Mouse (Mus musculus) testis, adult 2 months (tissue): ENCODE measurements around the gene Brca2. TPM values are rescaled to one million over a fixed set of nuclear protein-coding genes. Genes with fewer than 3 reads are reported as not detected.

Experiments
- H3K27ac ChIP-seq: fragments of 200-500 bp; 2 replicates; pipeline ENCODE4 v1.5.1; 2012; ENCODE audit warnings: low read depth, low read length; ENCODE audit not compliant: control insufficient read depth, insufficient read depth
- H3K27me3 ChIP-seq: fragments of 200-500 bp; 2 replicates; pipeline ENCODE4 v1.6.1; 2012; ENCODE audit warnings: mild to moderate bottlenecking, low read length, moderate library complexity; ENCODE audit not compliant: control insufficient read depth, insufficient read depth
- H3K36me3 ChIP-seq: fragments of 200-500 bp; 2 replicates; pipeline ENCODE4 v1.6.1; 2012; ENCODE audit warnings: mild to moderate bottlenecking, low read length; ENCODE audit not compliant: control insufficient read depth, insufficient read depth
- H3K4me1 ChIP-seq: fragments of 200-500 bp; 2 replicates; pipeline ENCODE4 v1.6.1; 2012; ENCODE audit warnings: low read length; ENCODE audit not compliant: control insufficient read depth, insufficient read depth
- H3K4me3 ChIP-seq: fragments of 200-500 bp; 2 replicates; pipeline ENCODE4 v1.5.1; 2012; ENCODE audit warnings: low read depth, mild to moderate bottlenecking, low read length, moderate library complexity, mixed read lengths; ENCODE audit not compliant: control insufficient read depth
- CTCF ChIP-seq: fragments of 200-500 bp; IDR thresholded peaks from 2 replicates; pipeline ENCODE4 v1.5.1; 2012; ENCODE audit warnings: low read depth, mild to moderate bottlenecking, inconsistent platforms, low read length, moderate library complexity; ENCODE audit not compliant: control insufficient read depth, insufficient read depth, insufficient replicate concordance
- POLR2A ChIP-seq: fragments of 200-500 bp; IDR thresholded peaks from 2 replicates; pipeline ENCODE4 v1.6.1; 2012; ENCODE audit warnings: low read depth, mild to moderate bottlenecking, inconsistent platforms, low read length, moderate library complexity; ENCODE audit not compliant: control insufficient read depth
- polyA plus RNA-seq: library from polyadenylated mRNA; depleted of rRNA; stranded (reverse); fragments of >200 nt; gene quantifications from 2 replicates; pipeline ENCODE4 v1.2.3, GENCODE M21; 2012; rRNA removed

Gene Brca2
- polyA plus RNA-seq, 1 experiment = 27.9 TPM

- H3K4me1 ChIP-seq = no peaks in the 10 kb centered on the region
- H3K27me3 ChIP-seq = no peaks in the 10 kb centered on the region
- H3K27ac ChIP-seq = no peak overlapping the region
- no peaks in the 10 kb centered on the region for H3K36me3 ChIP-seq
- no peak overlapping the region for H3K4me3 ChIP-seq
- TF ChIP-seq CTCF = no peak
- no peak for TF ChIP-seq POLR2A
Measured at GRCm38 (mm10) chr5:150611697-150612096, 89.3 kb downstream of the Brca2 start.

- no peak overlapping the region for H3K27ac ChIP-seq
- no peaks in the 10 kb centered on the region for H3K4me1 ChIP-seq
- TF ChIP-seq CTCF (no peak), POLR2A (no peak)
- H3K4me3 ChIP-seq = no peak overlapping the region
- no peaks in the 10 kb centered on the region for H3K27me3 ChIP-seq
- no peaks in the 10 kb centered on the region for H3K36me3 ChIP-seq
Measured at GRCm38 (mm10) chr5:150614054-150614453, 91.6 kb downstream of the Brca2 start.

GRCm38 (mm10) chr5:150616216-150616615 lies 93.8 kb downstream of the Brca2 start:
- Histone ChIP-seq H3K36me3 (no peaks in the 10 kb centered on the region), H3K4me1 (no peaks in the 10 kb centered on the region), H3K27me3 (no peaks in the 10 kb centered on the region), H3K27ac (no peak overlapping the region), H3K4me3 (no peak overlapping the region)
- no peak for TF ChIP-seq CTCF
- TF ChIP-seq POLR2A = no peak

GRCm38 (mm10) chr5:150616731-150617130 lies 94.3 kb downstream of the Brca2 start:
- Histone ChIP-seq H3K27me3 (no peaks in the 10 kb centered on the region), H3K27ac (no peak overlapping the region), H3K36me3 (no peaks in the 10 kb centered on the region), H3K4me3 (no peak overlapping the region), H3K4me1 (no peaks in the 10 kb centered on the region)
- no peak for TF ChIP-seq POLR2A
- no peak for TF ChIP-seq CTCF

- Histone ChIP-seq H3K4me1 (no peaks in the 10 kb centered on the region), H3K27me3 (no peaks in the 10 kb centered on the region), H3K27ac (no peak overlapping the region), H3K4me3 (no peak overlapping the region), H3K36me3 (no peaks in the 10 kb centered on the region)
- no peak for TF ChIP-seq CTCF
- no peak for TF ChIP-seq POLR2A
Measured at GRCm38 (mm10) chr5:150618599-150619355, 96.3 kb downstream of the Brca2 start.

Other genes starting within 250 kb of the Brca2 start
- 0.12 TPM in 1 of 2 replicates, not detected in the other for gene Zar1l, start 4.5 kb upstream of the Brca2 start, polyA plus RNA-seq
- gene N4bp2l1, start 74.6 kb downstream of the Brca2 start, polyA plus RNA-seq = 9.6 and 12.8 TPM in 2 replicates
- gene N4bp2l2, start 143.6 kb downstream of the Brca2 start, polyA plus RNA-seq = 18.9 and 20.0 TPM in 2 replicates
- gene Pds5b, start 151.1 kb downstream of the Brca2 start, polyA plus RNA-seq = 4.9 and 5.6 TPM in 2 replicates